Mouse (Mus musculus) right cerebral cortex, adult 2 months (tissue): ENCODE measurements around the gene Met.

Source experiments
- DNase-seq, 2 experiments: peaks; one replicate each; pipeline ENCODE4 v3.0.0; 2021 to 2022; ENCODE audit warnings: low spot score in 2 of 2

Met gene

GRCm38 (mm10) chr6:17491502-17491901 lies 27.9 kb downstream of the Met start:
- no peak for DNase-seq

DNA sequence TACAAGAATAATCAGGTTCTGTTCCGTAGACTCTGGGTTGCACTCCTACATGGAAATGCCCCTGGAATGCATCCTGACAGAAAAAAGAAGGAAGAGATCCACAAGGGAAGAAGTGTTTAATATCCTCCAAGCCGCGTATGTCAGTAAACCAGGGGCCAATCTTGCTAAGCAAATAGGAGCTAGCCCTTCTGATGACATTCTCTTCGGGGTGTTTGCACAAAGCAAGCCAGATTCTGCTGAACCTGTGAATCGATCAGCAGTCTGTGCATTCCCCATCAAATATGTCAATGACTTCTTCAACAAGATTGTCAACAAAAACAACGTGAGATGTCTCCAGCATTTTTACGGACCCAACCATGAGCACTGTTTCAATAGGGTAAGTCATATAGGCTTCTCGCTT lies 28.5 kb downstream of the Met start:
- no peak for DNase-seq

GRCm38 (mm10) chr6:17495413-17495812 lies 31.8 kb downstream of the Met start:
- DNase-seq: no peak

DNA sequence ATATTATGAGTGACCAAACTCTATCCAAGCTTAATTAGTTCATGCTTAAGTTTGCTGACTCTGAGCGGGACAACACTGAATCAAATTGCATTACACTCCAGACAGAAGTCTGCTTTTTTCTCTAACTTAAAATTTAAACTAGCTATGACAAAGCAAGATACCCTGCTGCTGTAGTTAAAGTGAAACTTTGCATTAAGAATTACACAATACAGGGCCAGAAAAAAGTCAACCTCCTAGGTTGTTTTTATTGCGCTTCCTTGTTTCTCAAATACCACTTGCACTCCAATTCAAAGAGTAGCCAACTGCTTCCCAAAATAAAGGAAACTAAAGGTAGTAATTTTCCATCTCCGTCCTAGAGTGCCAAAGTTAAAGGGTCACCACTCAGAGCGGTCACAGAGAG lies 33.8 kb downstream of the Met start:
- DNase-seq: no peak

DNA sequence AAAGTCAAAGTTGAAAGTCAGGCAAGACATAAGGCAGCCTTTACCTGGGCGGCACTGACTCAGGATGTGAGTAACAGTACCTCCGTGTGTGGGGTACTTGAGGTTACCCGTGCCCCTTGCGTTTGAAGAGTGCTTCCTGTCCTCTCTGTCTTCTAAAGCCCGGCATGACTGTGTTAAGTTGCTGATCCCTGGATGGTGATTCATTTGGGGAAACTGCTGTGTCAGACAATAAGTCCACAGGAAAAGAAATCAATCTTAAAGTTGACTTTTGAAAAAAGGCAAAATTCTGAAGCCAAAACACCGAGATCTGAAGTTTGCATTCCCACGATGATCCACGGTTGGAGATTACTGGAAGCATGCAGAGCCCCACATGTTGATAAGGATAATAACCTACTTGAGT lies 35.2 kb downstream of the Met start:
- no peak for DNase-seq

- DNase-seq: no peak
Observed at GRCm38 (mm10) chr6:17501440-17501839, 37.8 kb downstream of the Met start.

DNA sequence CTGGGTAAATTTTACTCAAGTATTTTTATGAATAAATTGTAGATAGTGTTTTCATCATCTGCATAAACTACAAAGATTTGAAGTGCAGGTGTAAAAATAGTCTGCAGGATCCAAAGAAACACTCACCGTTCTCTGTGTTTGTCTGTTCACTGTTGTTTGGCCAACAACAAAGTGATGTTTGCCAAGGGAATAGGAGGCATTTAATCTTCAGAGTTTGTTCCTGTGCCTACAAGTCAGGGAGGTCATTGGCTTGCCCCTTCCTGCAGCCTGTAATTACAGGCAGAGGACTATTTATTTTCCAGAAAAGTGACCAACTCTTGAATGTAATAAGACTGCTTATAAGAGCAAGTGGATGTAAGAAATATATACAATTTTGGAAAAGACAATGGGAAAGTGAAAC lies 38.7 kb downstream of the Met start:
- no peak for DNase-seq

- DNase-seq: no peak
Observed at GRCm38 (mm10) chr6:17503724-17504123, 40.1 kb downstream of the Met start.

DNA sequence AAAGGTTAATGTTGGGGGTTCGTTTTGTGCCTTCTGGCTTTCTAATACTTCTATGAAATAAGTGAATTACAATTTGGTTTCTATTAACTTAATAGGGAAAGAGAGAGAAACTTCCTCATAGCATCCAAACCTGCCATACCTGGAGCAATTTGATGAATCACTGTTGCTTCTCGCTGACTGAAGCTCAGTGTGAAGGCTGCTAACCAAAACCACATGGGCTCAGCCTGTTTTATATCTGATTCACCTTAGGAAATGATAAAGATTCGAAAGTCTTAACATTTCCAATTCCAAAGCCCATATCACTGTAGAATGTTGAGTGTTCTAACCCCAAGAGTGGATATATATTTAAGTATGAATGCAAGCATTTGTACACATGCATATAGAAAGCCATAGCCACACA lies 41.9 kb downstream of the Met start:
- DNase-seq: no peak

GRCm38 (mm10) chr6:17506831-17507230 lies 43.2 kb downstream of the Met start:
- no peak for DNase-seq

GRCm38 (mm10) chr6:17508184-17508583 lies 44.6 kb downstream of the Met start:
- DNase-seq: no peak

DNA sequence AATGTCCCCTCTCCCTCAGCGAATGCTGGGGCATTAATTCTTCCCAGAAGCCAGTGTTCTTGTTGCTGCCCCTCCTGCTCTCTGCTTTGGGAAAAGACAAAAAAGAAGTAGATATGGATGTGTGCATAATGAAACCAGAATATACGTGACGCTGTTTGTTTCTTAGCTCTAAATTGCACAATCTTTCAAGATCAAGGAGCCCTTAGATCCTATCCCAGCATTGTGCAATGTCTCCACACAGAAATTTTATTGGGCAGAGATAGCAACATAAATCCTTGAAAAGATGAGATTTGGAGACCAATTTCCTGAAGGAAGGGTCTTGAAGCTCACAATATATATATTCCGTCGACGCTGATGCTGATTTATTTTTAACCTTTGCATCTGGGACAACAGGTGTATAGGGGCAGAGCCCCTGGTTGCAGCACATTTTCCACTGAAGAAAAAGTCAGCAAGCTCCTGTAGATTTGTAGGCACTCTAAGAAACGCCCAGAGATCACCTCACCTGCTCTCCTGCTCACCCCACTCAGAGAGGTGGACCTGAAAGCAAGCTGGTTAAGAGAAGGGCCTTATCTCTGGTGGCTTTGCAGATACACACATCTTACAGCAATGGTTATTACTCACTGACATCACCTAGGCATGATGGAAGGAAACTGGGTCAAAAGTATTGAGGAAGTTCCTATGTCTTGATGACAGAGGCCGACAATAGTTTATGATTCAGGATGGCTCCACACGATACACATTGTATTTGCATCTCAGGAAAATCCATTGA lies 45.2 kb downstream of the Met start:
- DNase-seq: no peak

GRCm38 (mm10) chr6:17513381-17513780 lies 49.8 kb downstream of the Met start:
- DNase-seq: no peak

DNA sequence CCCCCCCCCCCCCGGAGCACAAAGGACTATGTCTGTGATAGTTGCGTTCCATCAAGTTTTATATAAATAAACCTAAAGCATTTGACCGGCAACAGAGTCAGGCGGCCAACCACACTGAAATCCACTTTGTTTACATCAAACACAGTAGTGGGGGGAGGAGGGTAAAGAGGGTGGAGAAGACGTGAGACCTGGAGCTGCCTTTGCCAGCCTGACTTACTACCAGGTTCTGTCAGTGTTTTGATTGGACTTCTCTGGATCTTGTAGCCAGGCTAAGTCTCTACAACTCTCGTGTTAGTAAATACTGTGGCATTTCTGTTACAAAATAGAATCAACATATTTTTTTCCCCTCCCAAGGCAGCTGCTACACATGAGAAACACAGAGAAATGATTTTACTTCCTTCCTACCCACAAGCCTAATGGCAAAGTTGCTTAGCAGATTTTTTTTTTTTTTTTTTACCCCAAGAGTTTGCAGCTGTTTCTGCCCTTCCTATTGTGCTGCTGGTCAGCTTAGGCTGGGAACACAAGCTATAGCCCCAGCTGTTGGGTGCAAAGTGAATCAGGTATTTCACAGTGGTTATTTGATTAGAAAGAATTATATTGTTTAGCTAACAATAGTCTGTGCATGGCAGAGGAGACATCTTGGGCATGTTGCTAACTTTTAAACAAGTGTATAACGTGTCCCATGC lies 52.3 kb downstream of the Met start:
- DNase-seq: no peak

DNA sequence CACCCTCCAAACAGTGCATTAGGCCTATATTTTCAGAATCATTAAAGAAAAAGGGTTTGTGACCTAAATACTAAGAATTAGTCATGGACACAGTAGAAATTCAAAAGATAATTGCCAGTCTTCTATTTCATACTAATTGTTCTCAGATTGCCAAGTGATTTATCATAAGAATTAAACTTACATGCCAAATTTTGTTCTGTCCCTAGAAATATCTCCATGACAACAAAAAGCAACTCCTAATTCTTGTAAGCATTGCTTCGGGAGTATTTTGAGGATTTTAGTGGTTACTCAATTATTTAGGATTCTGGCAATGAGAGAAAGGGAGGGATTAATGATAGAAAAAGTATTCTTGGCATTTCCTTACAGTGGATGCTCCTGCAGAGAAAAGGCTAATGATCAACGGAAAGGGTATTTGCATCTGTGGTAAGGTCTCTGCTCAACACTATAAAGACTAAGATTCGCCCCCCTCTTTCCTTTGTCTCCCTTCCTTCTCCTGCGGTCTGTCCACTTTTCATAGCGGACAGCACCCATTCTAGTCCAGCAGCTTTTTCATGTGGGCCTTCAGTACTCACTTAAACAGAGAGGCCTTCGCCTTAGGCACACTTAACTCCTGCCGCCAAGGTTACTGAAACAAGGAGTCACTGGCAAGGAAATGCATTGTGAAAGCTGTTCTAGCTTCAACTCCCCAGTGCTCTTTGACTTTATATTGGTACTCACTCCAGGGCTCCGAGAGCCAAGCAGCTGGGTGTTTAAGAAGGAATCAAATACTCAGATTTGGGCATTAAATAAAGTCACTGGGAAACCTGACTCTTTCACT lies 58.5 kb downstream of the Met start:
- no peak for DNase-seq

DNA sequence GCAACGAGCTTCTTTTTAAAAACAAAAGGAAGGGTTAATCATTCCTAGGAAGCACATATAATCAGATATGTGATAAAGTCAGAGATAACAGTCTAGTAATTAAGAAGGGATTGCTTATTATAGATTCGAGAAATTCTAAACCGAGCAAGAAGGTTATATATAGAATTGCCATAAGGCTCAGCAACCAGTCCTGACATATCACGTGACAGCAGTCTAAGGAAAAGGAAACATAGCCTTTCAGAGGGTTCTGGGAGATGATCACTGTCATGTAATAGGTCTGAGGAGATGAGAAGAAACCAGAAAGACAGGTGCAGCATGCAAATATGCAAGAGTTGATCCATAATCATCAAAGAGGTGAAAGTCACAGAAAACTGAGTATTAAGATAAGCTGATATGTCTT lies 59.3 kb downstream of the Met start:
- DNase-seq: no peak

GRCm38 (mm10) chr6:17529490-17530269 lies 66.1 kb downstream of the Met start:
- DNase-seq: no peak

DNA sequence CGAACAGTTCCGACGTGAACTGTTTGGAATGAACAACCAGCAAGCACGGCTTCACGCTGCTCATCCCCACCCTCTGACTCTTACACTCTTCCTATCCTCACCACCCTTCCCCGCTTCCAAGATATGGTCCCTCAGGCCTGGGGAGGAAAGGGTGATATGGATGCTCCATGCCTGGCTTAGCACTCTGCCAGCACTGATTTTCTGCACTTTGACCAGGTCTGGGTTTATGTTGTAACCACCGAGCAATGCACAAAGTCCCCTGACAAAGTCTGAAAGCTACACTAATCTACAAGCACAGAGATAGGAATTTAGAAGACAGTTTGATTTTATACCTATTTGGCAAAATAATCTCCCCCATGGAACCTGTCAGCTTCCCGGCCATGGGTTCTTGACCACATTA lies 78.0 kb downstream of the Met start:
- DNase-seq: no peak

- DNase-seq: peak; percentile 8 to 11
Observed at GRCm38 (mm10) chr6:17542383-17542782, 78.8 kb downstream of the Met start.

DNA sequence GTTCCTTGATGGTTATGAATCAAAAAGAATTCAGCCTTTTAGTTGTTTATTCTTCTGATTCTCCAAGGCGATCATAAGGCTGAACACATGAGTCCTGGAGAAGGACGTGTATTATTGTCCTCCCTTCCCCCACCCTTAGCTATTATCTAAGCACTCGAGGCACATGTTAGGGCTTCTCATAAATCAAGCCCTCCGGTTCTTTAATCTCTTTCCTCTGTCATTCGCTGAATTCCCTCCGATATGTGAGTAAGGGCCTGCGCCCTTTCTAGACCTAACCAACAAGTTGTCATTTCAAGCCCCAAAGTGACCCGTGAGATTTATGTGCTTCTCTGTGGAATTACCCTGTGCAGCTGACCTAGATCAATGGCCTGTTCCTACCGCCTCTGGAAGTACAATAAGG lies 81.9 kb downstream of the Met start:
- DNase-seq: no peak

- no peak for DNase-seq
Observed at GRCm38 (mm10) chr6:17546341-17546740, 82.7 kb downstream of the Met start.

- DNase-seq: no peak
Observed at GRCm38 (mm10) chr6:17546825-17547224, 83.2 kb downstream of the Met start.
